Mouse (Mus musculus) CH12.LX (cell line): Measurements from ENCODE around the gene Hist1h1d. TPM values are rescaled to one million over a fixed set of nuclear protein-coding genes. Genes with fewer than 3 reads are reported as not detected.
"Not testable (repeated sequence)": the region's sequence is repeated elsewhere in the genome, so short reads cannot be mapped to it uniquely, and the experiment has no call there.

ENCODE experiments used
- DNase-seq: peaks from one replicate; pipeline ENCODE4 v3.0.0-alpha.2; 2013; ENCODE audit errors: extremely low read depth
- H3K27ac ChIP-seq: 2 replicates; pipeline ENCODE4 v1.5.1; 2012; ENCODE audit warnings: low read depth, mild to moderate bottlenecking, control low read depth, moderate library complexity; ENCODE audit not compliant: insufficient read depth
- H3K27me3 ChIP-seq: replicated peaks from 2 replicates; pipeline ENCODE3; 2012; ENCODE audit warnings: inconsistent platforms
- H3K36me3 ChIP-seq, 2 experiments: replicated peaks in 1 of 2; 2 replicates each; pipeline versions ENCODE3 to v1.6.1; 2012; ENCODE audit warnings: inconsistent platforms in 1 of 2, low read length in 1 of 2, mild to moderate bottlenecking in 1 of 2, mixed read lengths in 1 of 2, moderate library complexity in 1 of 2; ENCODE audit not compliant: control insufficient read depth in 1 of 2, insufficient read depth in 1 of 2
- H3K4me1 ChIP-seq, 2 experiments: 2 replicates each; pipeline ENCODE4 v1.6.1; 2012; ENCODE audit warnings: inconsistent platforms in 1 of 2, moderate library complexity in 1 of 2; ENCODE audit not compliant: insufficient read depth in 2 of 2, control insufficient read depth in 1 of 2
- H3K4me2 ChIP-seq: 2 replicates; pipeline ENCODE4 v1.6.1; 2012; ENCODE audit warnings: low read depth, mild to moderate bottlenecking, control low read depth; ENCODE audit not compliant: poor library complexity, insufficient read depth, severe bottlenecking
- H3K4me3 ChIP-seq, 3 experiments: fragments of 150-350 bp in 1 of 3; sonication (generic) in 1 of 3; replicated peaks in 1 of 3; 2 replicates each; pipeline versions ENCODE3 to v1.5.1; 2011 to 2012; ENCODE audit warnings: low read depth in 2 of 3, low read length in 2 of 3, mild to moderate bottlenecking in 2 of 3, moderate library complexity in 2 of 3, control low read depth in 1 of 3, improper control_type of control experiment in 1 of 3, inconsistent platforms in 1 of 3, mixed read lengths in 1 of 3; ENCODE audit not compliant: poor library complexity in 1 of 3
- H3K79me2 ChIP-seq: replicated peaks from 2 replicates; pipeline ENCODE4 v1.6.1; 2012; ENCODE audit warnings: mild to moderate bottlenecking, moderate library complexity; ENCODE audit not compliant: control insufficient read depth, poor library complexity, insufficient read depth, severe bottlenecking; ENCODE audit errors: extremely low read depth
- H3K9ac ChIP-seq: 2 replicates; pipeline ENCODE4 v1.6.1; 2012; ENCODE audit warnings: low read depth, mild to moderate bottlenecking, control low read depth, moderate library complexity; ENCODE audit not compliant: insufficient read depth
- H3K9me3 ChIP-seq: replicated peaks from 2 replicates; pipeline ENCODE3; 2012; ENCODE audit warnings: low read length, inconsistent platforms, mixed read lengths
- CHD1 ChIP-seq: IDR thresholded peaks from 2 replicates; pipeline ENCODE4 v1.6.1; 2012; ENCODE audit warnings: low read depth, low read length, improper control_type of control experiment, inconsistent platforms
- CHD2 ChIP-seq: IDR thresholded peaks from 2 replicates; pipeline ENCODE4 v1.6.1; 2011; ENCODE audit warnings: low read length, improper control_type of control experiment
- E2F4 ChIP-seq: IDR thresholded peaks from 2 replicates; pipeline ENCODE4 v1.6.1; 2011; ENCODE audit warnings: low read depth, low read length, improper control_type of control experiment; ENCODE audit not compliant: insufficient replicate concordance
- HCFC1 ChIP-seq: IDR thresholded peaks from 2 replicates; pipeline ENCODE4 v1.6.1; 2012; ENCODE audit warnings: low read depth, mild to moderate bottlenecking, inconsistent platforms, low read length, improper control_type of control experiment
- MEF2A ChIP-seq: IDR thresholded peaks from 2 replicates; pipeline ENCODE4 v1.6.1; 2014; ENCODE audit warnings: low read depth, mild to moderate bottlenecking, inconsistent platforms, low read length, improper control_type of control experiment, borderline replicate concordance
- MXI1 ChIP-seq: IDR thresholded peaks from 2 replicates; pipeline ENCODE4 v1.6.1; 2011; ENCODE audit warnings: mild to moderate bottlenecking, low read depth, low read length, improper control_type of control experiment
- NELFE ChIP-seq: IDR thresholded peaks from 2 replicates; pipeline ENCODE4 v1.6.1; 2011; ENCODE audit warnings: low read depth, low read length, improper control_type of control experiment
- NRF1 ChIP-seq: IDR thresholded peaks from 2 replicates; pipeline ENCODE4 v1.6.1; 2014; ENCODE audit warnings: low read depth, mild to moderate bottlenecking, inconsistent platforms, low read length, improper control_type of control experiment, moderate library complexity
- POLR2A ChIP-seq: IDR thresholded peaks from 2 replicates; pipeline ENCODE4 v1.6.1; 2011; ENCODE audit warnings: low read depth, mild to moderate bottlenecking, improper control_type of control experiment, low read length
- POLR2AphosphoS2 ChIP-seq: IDR thresholded peaks from 2 replicates; pipeline ENCODE4 v1.6.1; 2011; ENCODE audit warnings: low read depth, low read length, improper control_type of control experiment
- RCOR1 ChIP-seq: conservative IDR thresholded peaks from 2 replicates; pipeline ENCODE4 v1.6.1; 2012; ENCODE audit warnings: low read depth, mild to moderate bottlenecking, inconsistent platforms, low read length, improper control_type of control experiment
- SIN3A ChIP-seq: IDR thresholded peaks from 2 replicates; pipeline ENCODE4 v1.6.1; 2012; ENCODE audit warnings: low read length, improper control_type of control experiment, inconsistent platforms
- TBP ChIP-seq: conservative IDR thresholded peaks from 2 replicates; pipeline ENCODE4 v1.6.1; 2011; ENCODE audit warnings: low read depth, low read length, improper control_type of control experiment
- TCF12 ChIP-seq: IDR thresholded peaks from 2 replicates; pipeline ENCODE4 v1.6.1; 2014; ENCODE audit warnings: low read depth, mild to moderate bottlenecking, inconsistent platforms, low read length, improper control_type of control experiment
- UBTF ChIP-seq: IDR thresholded peaks from 2 replicates; pipeline ENCODE4 v1.6.1; 2012; ENCODE audit warnings: low read depth, mild to moderate bottlenecking, inconsistent platforms, low read length, improper control_type of control experiment, moderate library complexity
- ZMIZ1 ChIP-seq: IDR thresholded peaks from 2 replicates; pipeline ENCODE4 v1.6.1; 2012; ENCODE audit warnings: low read depth, mild to moderate bottlenecking, inconsistent platforms, low read length, improper control_type of control experiment
- dilution Hi-C: fragments of 300-500 bp; cut with MboI; formaldehyde crosslinking; loops from 2 replicates; pipeline ENCODE4 v1.14.3; 2020; ENCODE audit warnings: low sequenced_read_pairs; ENCODE audit not compliant: extremely low pct_unique_long_range_greater_than_20kb, extremely low pct_ligation_motif_present
- in situ Hi-C: fragments of 300-500 bp; cut with MboI; formaldehyde crosslinking; loops from 3 replicates; pipeline ENCODE4 v1.14.3; 2019; ENCODE audit warnings: low sequenced_read_pairs, low pct_ligation_motif_present, low pct_unique_long_range_greater_than_20kb, mixed read lengths
- polyA plus RNA-seq: library from polyadenylated mRNA; unstranded; fragments of >175 nt; gene quantifications from 2 replicates; pipeline ENCODE4 v1.2.1, GENCODE M21; 2012; ENCODE audit warnings: low read depth; ENCODE audit not compliant: insufficient read length
- total RNA-seq, 2 experiments: library from RNA; depleted of rRNA; stranded (reverse); fragments of 300-350 nt in 1 of 2; fragments of >200 nt in 1 of 2; gene quantifications; 2 replicates each; pipeline ENCODE4 v1.2.3; 2012 to 2014

The Hist1h1d gene
- total and polyA plus RNA-seq, 3 experiments, result 0.14 to 112 (median 2.3) TPM

GRCm38 (mm10) chr13:23573898-23574524 lies 20.9 kb downstream of the Hist1h1d start, which contains the start of the genes Hist1h2bf and Hist1h2ad:
Gene Hist1h2bf (minus strand): TSS chr13:23574196.
Gene Hist1h2ad (plus strand): TSS chr13:23574381.
- H3K9me3 ChIP-seq, dilution Hi-C loops, H3K79me2 ChIP-seq, H3K36me3 ChIP-seq, H3K27me3 ChIP-seq: not testable (repeated sequence)
- in situ Hi-C loops, result loop anchor here (25.0 kb wide), 1 partner anchor 1837 kb away; the partner anchor contains the start of gene Hist1h4j
- peak within 1 kb of the TSS; percentile 76 for H3K4me2 ChIP-seq
- H3K4me1 ChIP-seq, result peaks cover 0 to 15% of the 10 kb centered on the region in 2 experiments; a peak in 2 of 4 replicates
- H3K27ac ChIP-seq, result peak within 1 kb of the TSS; percentile 93
- H3K9ac ChIP-seq, result peak within 1 kb of the TSS; percentile 91
- peak; percentile 17; the same call in 1 of the 2 replicates for TF ChIP-seq HCFC1
- TF ChIP-seq CHD2, result peak; percentile 98
- 0 out of 2 replicates have a peak, but pooled peaks have one; percentile 24 for TF ChIP-seq MEF2A
- TF ChIP-seq E2F4, result peak; percentile 98
- TF ChIP-seq TBP, result peak; percentile 98
- TF ChIP-seq POLR2A, result peak; percentile 42
- 0 out of 2 replicates have a peak, but pooled peaks have one; percentile 57 for TF ChIP-seq SIN3A
- TF ChIP-seq UBTF, result peak; percentile 5; the same call in 1 of the 2 replicates
- 0 out of 2 replicates have a peak, but pooled peaks have one; percentile 90 for TF ChIP-seq ZMIZ1
- TF ChIP-seq MXI1, result peak; percentile 58; the same call in 1 of the 2 replicates
- TF ChIP-seq TCF12, result peak; percentile 96
- TF ChIP-seq NRF1, result peak; percentile 18
- DNase-seq, result peak; percentile 99
- peak within 1 kb of the TSS; percentile 34 to 59 (median 39) for H3K4me3 ChIP-seq

GRCm38 (mm10) chr13:23574546-23575170 lies 21.6 kb downstream of the Hist1h1d start:
- H3K79me2 ChIP-seq, H3K36me3 ChIP-seq, H3K27me3 ChIP-seq, H3K9me3 ChIP-seq, dilution Hi-C loops: not testable (repeated sequence)
- Histone ChIP-seq H3K4me3 (peak overlapping the region in 1 of 3 experiments; percentile 15), H3K4me2 (peak overlapping the region; percentile 56; the same call in 1 of the 2 replicates), H3K27ac (peak overlapping the region; percentile 77), H3K4me1 (peaks cover 0 to 15% of the 10 kb centered on the region in 2 experiments; a peak in 2 of 4 replicates), H3K9ac (peak overlapping the region; percentile 66; the same call in 1 of the 2 replicates)
- in situ Hi-C loops, result loop anchor here (25.0 kb wide), 1 partner anchor 1837 kb away; the partner anchor contains the start of gene Hist1h4j
- peak; percentile 58 for DNase-seq
- peak; percentile 80; the same call in 1 of the 2 replicates for TF ChIP-seq UBTF
- TF ChIP-seq POLR2A, result peak; percentile 85
- TF ChIP-seq NELFE, result peak; percentile 81
- TF ChIP-seq SIN3A, result 0 out of 2 replicates have a peak, but pooled peaks have one; percentile 3
- peak; percentile 84 for TF ChIP-seq CHD1
- TF ChIP-seq ZMIZ1, result peak; percentile 98
- TF ChIP-seq POLR2AphosphoS2, result peak; percentile 92
- TF ChIP-seq MEF2A, result 0 out of 2 replicates have a peak, but pooled peaks have one; percentile 6
- 0 out of 2 replicates have a peak, but pooled peaks have one; percentile 45 for TF ChIP-seq RCOR1
